Mouse (Mus musculus) cerebellum, postnatal 10 days (tissue): ENCODE data around the gene Pdlim3.
A peak's percentile ranks its signal among the peaks of the same experiment; 100 is the strongest.

Experiments used
- DNase-seq, 2 experiments: peaks; one replicate each; pipeline ENCODE4 v3.0.0; 2021; ENCODE audit warnings: mixed read lengths in 2 of 2

The Pdlim3 gene

GRCm38 (mm10) chr8:45905591-45906250, 20.5 kb downstream of the Pdlim3 start:
- DNase-seq: no peak

- no peak for DNase-seq
Measured at GRCm38 (mm10) chr8:45906251-45906619, 21.0 kb downstream of the Pdlim3 start.

- no peak for DNase-seq
Measured at GRCm38 (mm10) chr8:45913707-45914106, 28.4 kb downstream of the Pdlim3 start.

DNA sequence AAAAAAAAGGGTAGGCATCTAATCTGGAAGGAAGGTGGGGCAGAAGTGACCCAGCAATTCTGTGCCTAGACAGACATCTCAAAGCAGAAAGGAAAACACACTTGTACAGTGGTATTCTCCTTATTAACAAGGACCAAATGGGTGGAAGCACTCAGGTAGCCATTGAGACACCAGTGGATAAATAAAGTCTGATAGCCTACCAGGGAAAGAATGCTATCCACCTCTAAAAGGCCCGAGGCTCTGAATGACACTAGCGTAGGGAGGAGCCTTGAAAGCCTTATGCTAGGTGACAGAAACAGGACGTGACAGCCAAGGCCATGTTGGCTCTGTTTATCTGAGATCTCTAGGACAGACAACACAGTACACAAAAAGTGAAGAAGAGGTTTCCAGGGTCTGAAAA, 31.2 kb downstream of the Pdlim3 start:
- DNase-seq: no peak

DNA sequence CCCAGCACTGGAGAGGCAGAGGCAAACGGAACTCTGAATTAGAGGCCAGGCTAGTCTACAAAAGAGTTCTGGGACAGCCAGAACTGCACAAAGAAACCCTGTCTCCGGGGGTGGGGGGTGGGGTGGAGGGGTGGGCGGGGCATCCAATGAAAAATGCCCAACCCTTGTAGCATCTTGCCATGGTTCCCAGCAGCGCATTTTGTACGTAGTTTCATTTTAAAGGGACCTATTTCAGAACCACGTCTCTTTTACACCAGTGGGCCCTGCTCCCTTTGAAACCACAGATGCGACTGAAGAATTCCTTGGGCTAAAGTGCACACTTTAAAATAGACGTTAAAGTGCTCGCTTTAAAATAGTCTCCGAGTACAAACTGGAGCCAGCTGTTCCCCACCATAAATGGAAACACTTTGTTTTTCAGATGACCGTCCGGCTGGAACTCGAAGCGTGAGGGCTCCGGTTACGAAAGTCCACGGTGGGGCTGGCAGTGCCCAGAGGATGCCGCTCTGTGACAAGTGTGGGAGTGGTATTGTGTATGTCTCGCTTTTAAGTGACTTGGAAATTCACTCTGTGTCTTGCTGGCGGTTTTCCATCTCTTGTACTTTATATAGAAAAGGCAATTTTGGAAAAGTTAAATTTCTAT, 31.9 kb downstream of the Pdlim3 start:
- no peak for DNase-seq

DNA sequence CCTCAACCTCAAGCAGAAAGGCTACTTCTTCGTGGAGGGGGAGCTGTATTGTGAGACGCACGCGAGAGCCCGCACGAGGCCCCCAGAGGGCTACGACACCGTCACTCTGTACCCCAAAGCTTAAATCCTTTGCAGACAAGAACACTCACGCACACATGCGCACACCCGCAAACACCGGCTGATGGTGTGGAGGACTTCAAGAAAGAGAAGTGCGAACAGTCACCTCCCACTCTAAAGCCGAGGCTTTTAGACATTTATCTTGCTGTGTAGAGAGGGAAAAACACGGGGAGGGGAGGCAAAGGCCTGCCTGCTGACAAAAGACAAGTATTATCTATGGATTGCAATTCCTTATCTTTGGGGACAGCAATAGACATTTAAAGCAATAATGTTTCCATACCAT, 33.6 kb downstream of the Pdlim3 start:
- no peak for DNase-seq

DNA sequence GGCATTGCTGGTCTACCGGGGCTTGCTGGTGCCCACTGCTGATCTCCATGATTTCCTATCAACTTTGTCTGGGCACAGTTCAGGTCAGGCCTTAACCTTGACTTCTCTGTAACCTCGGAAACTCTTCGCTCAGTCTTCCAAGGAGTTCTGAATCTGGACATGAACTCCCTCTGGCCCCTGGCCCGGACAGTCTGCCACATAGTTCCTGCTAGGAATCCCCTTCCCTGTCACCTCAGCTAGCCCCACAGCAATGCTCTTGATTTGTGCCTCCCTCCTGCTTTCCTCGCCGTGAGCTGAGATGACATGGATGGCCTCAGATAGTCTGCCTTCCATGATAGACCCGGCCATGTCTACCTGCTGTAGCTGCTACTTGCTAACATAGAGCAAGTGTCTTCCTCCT, 35.1 kb downstream of the Pdlim3 start:
- DNase-seq: no peak

GRCm38 (mm10) chr8:45922116-45922515, 36.9 kb downstream of the Pdlim3 start:
- peak; percentile 44 to 58 for DNase-seq

DNA sequence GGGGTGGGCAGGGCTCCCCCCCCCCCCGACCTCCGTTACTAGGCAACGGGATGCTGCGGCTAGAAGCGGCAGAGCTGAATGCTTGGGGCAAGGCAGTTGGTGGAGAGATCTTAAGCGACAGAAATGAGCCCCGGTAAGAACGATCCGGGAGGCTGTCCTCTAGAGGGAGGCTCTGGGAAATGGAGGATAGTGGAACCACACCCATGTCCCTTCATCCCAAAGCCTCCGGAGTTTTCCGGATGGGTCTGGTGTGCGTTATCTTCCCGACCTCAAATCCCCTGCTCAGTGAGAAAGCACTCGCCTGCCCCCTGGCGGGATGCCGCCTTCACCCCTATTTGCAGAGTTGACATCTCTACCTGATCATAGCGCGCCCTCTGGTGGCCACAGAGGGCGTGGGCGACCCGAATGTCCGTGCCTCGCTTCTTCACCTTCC, 49.3 kb downstream of the Pdlim3 start, which contains the start of gene Ccdc110:
Gene Ccdc110 (plus strand): TSS at position 38 of the 433 bp plus-strand sequence.
- peak; percentile 99 to 100 for DNase-seq

DNA sequence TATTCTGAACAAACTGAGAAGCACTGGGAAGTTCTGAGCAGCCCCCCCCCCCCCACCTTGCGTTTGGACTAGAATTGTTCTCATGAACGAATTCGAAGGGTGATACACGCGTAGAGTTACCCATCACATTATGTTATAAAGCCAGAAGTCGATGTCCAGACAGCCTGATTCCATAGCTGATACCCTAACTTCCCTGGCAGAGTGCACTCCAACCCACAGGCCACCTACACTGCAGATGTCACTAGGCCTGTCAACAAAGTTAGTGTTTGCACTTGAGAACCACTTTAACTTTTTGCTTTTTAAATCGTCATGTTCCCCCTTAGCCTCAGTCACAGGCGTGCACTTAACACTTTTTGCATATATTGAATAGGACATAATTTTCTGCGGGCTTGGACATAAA, 51.7 kb downstream of the Pdlim3 start:
- no peak for DNase-seq

DNA sequence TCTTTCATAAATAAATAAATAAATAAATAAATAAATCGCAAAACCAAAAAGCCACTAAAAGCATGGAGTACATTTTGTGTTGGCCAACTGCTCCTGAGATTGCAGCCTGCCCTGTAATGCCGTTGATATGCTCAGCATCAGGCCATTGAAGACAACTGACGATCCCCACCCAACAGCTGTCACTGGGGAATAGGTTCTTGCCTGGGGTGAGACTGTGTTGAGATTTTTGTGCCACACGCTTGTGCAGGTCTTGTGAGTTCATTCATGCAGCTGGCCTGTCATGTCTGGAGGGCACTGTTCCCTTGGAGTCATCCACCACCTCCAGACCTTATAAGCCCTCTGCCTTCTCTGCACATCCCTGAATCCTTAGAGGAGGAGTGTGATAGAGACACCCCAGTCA, 61.0 kb downstream of the Pdlim3 start:
- DNase-seq: no peak

- DNase-seq: no peak
Measured at GRCm38 (mm10) chr8:45950622-45951021, 65.4 kb downstream of the Pdlim3 start.
